Mouse (Mus musculus) midbrain, embryonic 16.5 days (tissue): ENCODE measurements around the gene Adk. TPM values are rescaled to one million over a fixed set of nuclear protein-coding genes. Genes with fewer than 3 reads are reported as not detected.

Experiments used
- ATAC-seq: fragments of 200-750 bp; cut with Nextera tagmentation; 2 replicates; pipeline ENCODE4 v1.8.0; 2017; ENCODE audit warnings: moderate TSS enrichment
- H3K27ac ChIP-seq: fragments of 300-500 bp; sonication (generic); 2 replicates; pipeline ENCODE4 v1.5.1; 2014; ENCODE audit warnings: mild to moderate bottlenecking, low read length, mixed read lengths
- H3K27me3 ChIP-seq: fragments of 300-500 bp; sonication (generic); 2 replicates; pipeline ENCODE4 v1.6.1; 2014; ENCODE audit warnings: low read depth, low read length, mixed read lengths; ENCODE audit not compliant: control insufficient read depth, insufficient read depth
- H3K36me3 ChIP-seq: fragments of 300-500 bp; sonication (generic); 2 replicates; pipeline ENCODE4 v1.6.1; 2014; ENCODE audit warnings: mild to moderate bottlenecking, low read length, moderate library complexity, mixed read lengths; ENCODE audit not compliant: control insufficient read depth, insufficient read depth
- H3K4me1 ChIP-seq: fragments of 300-500 bp; sonication (generic); 2 replicates; pipeline ENCODE4 v1.6.1; 2014; ENCODE audit warnings: mild to moderate bottlenecking, low read length, mixed read lengths; ENCODE audit not compliant: control insufficient read depth, insufficient read depth
- H3K4me2 ChIP-seq: fragments of 300-500 bp; sonication (generic); 2 replicates; pipeline ENCODE4 v1.6.1; 2014; ENCODE audit warnings: mild to moderate bottlenecking, low read length, mixed read lengths
- H3K4me3 ChIP-seq: fragments of 300-500 bp; sonication (generic); 2 replicates; pipeline ENCODE4 v1.5.1; 2014; ENCODE audit warnings: low read depth, mild to moderate bottlenecking, low read length, moderate library complexity, mixed read lengths
- H3K9ac ChIP-seq: fragments of 300-500 bp; sonication (generic); 2 replicates; pipeline ENCODE4 v1.6.1; 2014; ENCODE audit warnings: low read depth, low read length, mixed read lengths
- H3K9me3 ChIP-seq: fragments of 300-500 bp; sonication (generic); replicated peaks from 2 replicates; pipeline ENCODE4 v1.6.1; 2014; ENCODE audit warnings: mild to moderate bottlenecking, low read length, mixed read lengths; ENCODE audit not compliant: control insufficient read depth, poor library complexity, severe bottlenecking
- WGBS: fragments of 180-500 bp; shearing (Covaris S2); extraction: QIAGEN DNeasy Blood & Tissue Kit; methylation state at CpG from one replicate; pipeline ENCODE4 v1.1.7; 2014; 5-methylcytosine and 5-hydroxymethylcytosine counted together
- polyA plus RNA-seq: library from polyadenylated mRNA; unstranded; fragments of >200 nt; fragmentation: Nextera tagmentation; extraction: Ambion mirVana; gene quantifications from 2 replicates; pipeline ENCODE4 v1.2.1, GENCODE M21; 2015

Gene Adk
- polyA plus RNA-seq, 1 experiment from 2014 or later = 40.4 TPM

DNA sequence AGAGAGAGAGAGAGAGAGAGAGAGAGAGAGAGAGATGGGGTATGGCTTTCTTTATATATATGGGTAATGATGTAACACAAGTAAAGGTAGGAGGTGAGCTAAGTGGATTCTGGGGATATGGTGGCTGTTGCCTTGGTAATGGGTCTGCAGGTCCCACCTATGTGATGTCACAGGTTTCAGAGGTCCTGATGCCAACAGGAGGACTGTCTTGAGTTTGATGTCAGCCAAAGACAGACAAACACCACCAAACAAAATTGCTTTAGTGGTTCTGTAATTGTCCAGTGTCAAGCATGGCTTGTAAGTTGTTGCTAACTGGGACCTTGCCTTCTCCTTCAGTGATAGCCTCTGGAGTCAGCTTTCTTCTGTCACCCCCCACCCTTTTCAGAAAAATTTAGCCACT, 62.0 kb downstream of the Adk start:
- Histone ChIP-seq H3K27ac (no peak overlapping the region), H3K27me3 (no peaks in the 10 kb centered on the region), H3K9ac (no peak overlapping the region), H3K4me3 (no peak overlapping the region), H3K36me3 (no peaks in the 10 kb centered on the region), H3K4me1 (no peaks in the 10 kb centered on the region), H3K4me2 (no peak overlapping the region), H3K9me3 (no peaks in the 10 kb centered on the region)
- no peak for ATAC-seq

DNA sequence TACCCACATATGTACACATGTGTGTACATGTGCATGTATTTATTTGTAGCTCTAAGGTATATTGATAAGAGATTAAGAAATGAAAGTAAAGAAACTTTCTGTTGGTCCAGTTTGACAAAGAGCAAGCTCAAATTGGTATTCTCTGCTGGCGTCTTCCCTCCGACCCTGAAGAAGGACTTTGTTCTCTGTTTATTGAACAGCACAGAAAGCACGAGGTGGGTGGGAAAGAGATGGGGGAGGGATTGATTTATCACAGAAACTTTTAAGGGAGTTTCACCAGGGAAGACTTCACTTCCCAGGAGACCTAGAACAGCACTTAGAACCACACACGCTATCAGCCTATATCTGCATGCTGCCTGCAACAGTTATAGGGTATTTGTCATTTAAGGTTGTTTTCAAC, 62.9 kb downstream of the Adk start:
- Histone ChIP-seq H3K4me2 (no peak overlapping the region), H3K9me3 (no peaks in the 10 kb centered on the region), H3K4me1 (no peaks in the 10 kb centered on the region), H3K27me3 (no peaks in the 10 kb centered on the region), H3K27ac (no peak overlapping the region), H3K9ac (no peak overlapping the region), H3K4me3 (no peak overlapping the region), H3K36me3 (no peaks in the 10 kb centered on the region)
- 57% methylated on average over 4 of the region's 4 CpGs for WGBS
- ATAC-seq = no peak

DNA sequence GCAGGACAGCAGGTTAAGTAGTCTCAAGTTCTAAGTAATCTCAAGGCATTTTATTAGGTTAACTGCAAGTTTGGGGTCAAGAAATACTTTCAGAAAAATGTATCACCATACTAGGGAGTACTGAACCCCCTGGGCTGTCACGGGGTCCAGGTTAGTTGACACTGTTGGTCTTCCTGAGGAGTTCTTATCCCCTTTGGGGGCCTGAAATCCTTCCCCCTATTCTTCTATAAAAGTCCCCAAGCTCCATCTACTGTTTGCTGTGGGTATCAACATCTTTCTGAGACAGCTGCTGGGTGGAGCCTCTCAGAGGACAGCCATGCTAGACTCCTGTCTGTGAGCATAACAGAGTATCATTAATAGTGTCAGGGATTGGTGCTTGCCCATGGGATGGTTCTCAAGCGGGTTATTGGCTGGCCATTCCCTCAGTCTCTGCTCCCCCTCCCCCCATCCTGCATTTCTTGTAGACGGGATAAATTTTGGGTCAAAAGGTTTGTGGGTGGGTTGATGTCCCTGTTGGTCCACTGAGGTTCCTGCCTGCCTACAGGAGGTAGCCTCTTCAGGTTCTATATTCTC, 63.6 kb downstream of the Adk start:
- no peak overlapping the region for H3K4me2 ChIP-seq
- 57% methylated on average over 3 of the region's 3 CpGs for WGBS
- H3K4me1 ChIP-seq = no peaks in the 10 kb centered on the region
- no peak overlapping the region for H3K27ac ChIP-seq
- ATAC-seq = no peak
- H3K27me3 ChIP-seq = no peaks in the 10 kb centered on the region
- H3K36me3 ChIP-seq = no peaks in the 10 kb centered on the region
- H3K4me3 ChIP-seq = no peak overlapping the region
- no peak overlapping the region for H3K9ac ChIP-seq
- no peaks in the 10 kb centered on the region for H3K9me3 ChIP-seq

DNA sequence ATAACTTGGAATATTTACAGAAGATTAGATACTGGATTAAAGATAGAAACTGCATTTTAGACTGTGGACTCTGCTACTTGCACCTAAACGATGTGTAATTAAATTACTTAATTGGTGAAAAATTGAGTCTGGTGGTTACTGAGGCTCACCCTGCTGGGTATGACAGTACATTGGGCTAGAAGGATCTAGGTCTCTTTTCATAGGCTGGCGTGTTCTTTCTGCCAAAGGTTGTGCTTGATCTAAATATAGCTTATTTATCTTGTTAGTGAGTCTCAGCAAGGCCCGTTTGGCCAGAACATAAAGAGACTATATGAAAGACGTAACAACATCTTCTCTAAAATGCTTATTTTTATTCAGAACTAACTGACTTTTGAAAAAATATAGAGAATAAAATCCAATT, 65.7 kb downstream of the Adk start:
- no peak overlapping the region for H3K27ac ChIP-seq
- no peak overlapping the region for H3K4me2 ChIP-seq
- no peaks in the 10 kb centered on the region for H3K27me3 ChIP-seq
- no peaks in the 10 kb centered on the region for H3K9me3 ChIP-seq
- WGBS = 79% methylated on average over 4 of the region's 4 CpGs
- no peak for ATAC-seq
- no peak overlapping the region for H3K4me3 ChIP-seq
- H3K9ac ChIP-seq = no peak overlapping the region
- no peaks in the 10 kb centered on the region for H3K36me3 ChIP-seq
- no peaks in the 10 kb centered on the region for H3K4me1 ChIP-seq

DNA sequence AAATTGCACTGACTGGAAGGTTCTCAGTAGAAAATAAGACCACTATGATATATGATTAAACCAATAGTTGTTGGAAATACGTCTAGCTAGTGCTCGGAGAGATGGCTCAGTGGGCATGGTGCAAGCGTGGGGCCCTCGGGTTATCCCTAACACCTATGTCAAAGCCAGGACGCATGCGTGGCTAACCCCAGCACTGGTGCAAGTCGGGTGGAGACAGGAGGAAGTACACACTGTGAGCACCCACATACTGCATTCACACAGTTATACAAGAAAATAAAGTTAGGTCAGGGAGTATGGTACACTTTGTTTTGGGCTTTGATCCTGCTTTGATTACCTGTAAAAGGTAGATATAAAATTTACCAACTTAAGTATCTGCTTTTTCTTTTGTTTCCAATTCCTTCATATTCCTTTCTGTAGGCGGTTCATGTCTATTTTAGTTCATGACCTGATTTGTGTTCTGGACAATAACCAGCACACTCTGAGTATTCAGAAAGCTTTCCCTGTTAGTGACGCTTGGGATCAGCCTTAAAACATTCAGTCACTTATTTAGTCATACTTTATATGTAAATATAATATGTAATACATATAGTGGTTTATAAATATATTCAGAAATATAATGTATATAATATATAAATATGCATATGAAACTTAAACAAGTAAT, 67.4 kb downstream of the Adk start:
- Histone ChIP-seq H3K4me3 (no peak overlapping the region), H3K9ac (no peak overlapping the region), H3K4me2 (no peak overlapping the region), H3K27ac (no peak overlapping the region), H3K9me3 (no peaks in the 10 kb centered on the region), H3K36me3 (no peaks in the 10 kb centered on the region), H3K27me3 (no peaks in the 10 kb centered on the region), H3K4me1 (no peaks in the 10 kb centered on the region)
- WGBS = 84% methylated on average over 9 of the region's 9 CpGs
- no peak for ATAC-seq

DNA sequence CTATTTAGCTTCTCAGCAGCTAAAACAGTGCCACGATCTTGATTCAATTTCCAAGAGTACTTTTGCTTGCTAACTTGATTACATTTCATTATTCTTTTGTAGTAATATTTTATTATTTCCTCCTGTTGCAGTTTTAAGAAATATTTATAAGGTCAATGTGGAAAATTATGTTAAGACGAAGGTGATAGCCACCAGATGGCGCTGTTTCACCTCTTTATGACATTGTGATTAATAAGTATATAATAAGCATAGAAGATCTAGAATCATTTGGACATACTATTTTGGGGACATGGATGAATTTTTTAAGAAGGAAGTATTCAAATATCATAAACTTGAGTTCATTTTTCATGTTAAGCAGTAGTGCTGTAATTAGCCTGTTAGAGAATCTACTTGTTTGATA, 68.1 kb downstream of the Adk start:
- 34% methylated on average over 3 of the region's 3 CpGs for WGBS
- H3K27ac ChIP-seq = no peak overlapping the region
- H3K9ac ChIP-seq = no peak overlapping the region
- no peak for ATAC-seq
- no peaks in the 10 kb centered on the region for H3K36me3 ChIP-seq
- H3K9me3 ChIP-seq = no peaks in the 10 kb centered on the region
- H3K4me3 ChIP-seq = no peak overlapping the region
- H3K4me1 ChIP-seq = no peaks in the 10 kb centered on the region
- no peaks in the 10 kb centered on the region for H3K27me3 ChIP-seq
- no peak overlapping the region for H3K4me2 ChIP-seq

DNA sequence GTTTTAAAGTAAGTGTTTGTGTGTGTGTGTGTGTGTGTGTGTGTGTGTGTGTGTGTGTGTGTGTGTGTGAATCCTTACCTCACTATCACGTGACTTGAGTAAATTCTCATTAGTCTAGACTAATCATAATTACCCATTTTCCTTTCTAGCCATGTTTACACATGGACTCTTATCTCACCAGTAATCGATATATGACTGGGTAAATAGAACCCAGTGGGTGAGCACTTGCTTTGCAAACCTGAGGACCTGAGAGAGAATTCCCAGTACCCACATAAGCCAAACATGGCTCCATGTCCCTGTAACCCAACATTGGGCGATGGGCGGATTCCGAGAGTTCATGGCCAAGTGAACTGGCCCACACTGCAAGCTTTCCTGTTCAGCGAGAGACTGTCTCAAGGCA, 74.8 kb downstream of the Adk start:
- no peaks in the 10 kb centered on the region for H3K27me3 ChIP-seq
- ATAC-seq = no peak
- H3K4me2 ChIP-seq = no peak overlapping the region
- H3K27ac ChIP-seq = no peak overlapping the region
- H3K9ac ChIP-seq = no peak overlapping the region
- no peak overlapping the region for H3K4me3 ChIP-seq
- no peaks in the 10 kb centered on the region for H3K4me1 ChIP-seq
- H3K36me3 ChIP-seq = no peaks in the 10 kb centered on the region
- H3K9me3 ChIP-seq = no peaks in the 10 kb centered on the region
- 98% methylated on average over 6 of the region's 6 CpGs for WGBS

DNA sequence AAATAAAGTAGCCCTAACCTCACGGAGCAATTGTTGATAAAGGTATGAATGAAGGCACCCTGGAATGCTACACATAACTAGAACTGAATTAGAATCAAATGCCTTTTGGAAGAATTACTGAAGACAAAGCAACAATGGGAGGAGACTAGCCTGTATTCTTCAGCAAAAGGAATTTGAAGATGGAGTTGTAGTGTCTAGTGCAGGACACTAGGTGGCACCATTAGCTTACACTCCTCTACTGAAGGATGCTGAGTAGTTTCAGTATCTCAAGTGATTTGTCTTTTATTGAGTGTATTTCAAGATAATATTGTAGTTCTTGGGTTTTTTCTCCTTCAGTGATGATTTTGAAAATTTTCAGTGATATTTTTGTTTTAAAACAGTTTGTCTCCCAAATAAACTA, 84.5 kb downstream of the Adk start:
- Histone ChIP-seq H3K9me3 (no peaks in the 10 kb centered on the region), H3K4me3 (no peak overlapping the region), H3K4me1 (no peaks in the 10 kb centered on the region), H3K36me3 (no peaks in the 10 kb centered on the region), H3K4me2 (no peak overlapping the region), H3K27me3 (no peaks in the 10 kb centered on the region), H3K9ac (no peak overlapping the region), H3K27ac (no peak overlapping the region)
- WGBS = 36% methylated on average over 1 of the region's 1 CpGs
- peak; percentile 79 for ATAC-seq

DNA sequence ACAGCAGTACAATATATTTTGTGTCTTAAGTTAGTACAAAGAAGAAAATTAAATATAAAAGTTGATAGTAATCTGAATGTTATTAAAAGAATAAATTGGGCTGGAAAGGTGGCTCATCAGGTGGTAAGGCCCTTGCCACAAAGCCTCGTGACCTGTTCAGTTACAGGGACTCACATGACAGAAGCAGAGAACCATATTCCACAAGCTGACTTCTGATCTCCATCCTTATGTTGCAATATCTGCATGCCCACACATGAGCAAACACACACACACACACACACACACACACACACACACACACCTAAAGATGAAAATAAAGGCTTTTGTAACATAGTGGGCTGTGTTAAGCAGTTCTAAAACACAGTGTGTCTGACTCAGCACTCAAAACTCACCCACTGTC, 90.2 kb downstream of the Adk start:
- Histone ChIP-seq H3K27ac (no peak overlapping the region), H3K36me3 (no peaks in the 10 kb centered on the region), H3K27me3 (no peaks in the 10 kb centered on the region), H3K4me1 (no peaks in the 10 kb centered on the region), H3K9ac (no peak overlapping the region), H3K9me3 (no peaks in the 10 kb centered on the region), H3K4me2 (no peak overlapping the region), H3K4me3 (no peak overlapping the region)
- no peak for ATAC-seq
- WGBS = 94% methylated on average over 1 of the region's 1 CpGs
